Mouse (Mus musculus) liver, embryonic 11.5 days (tissue): Measurements from ENCODE around the gene Edaradd. TPM values are rescaled to one million over a fixed set of nuclear protein-coding genes. Genes with fewer than 3 reads are reported as not detected.
A peak's percentile ranks its signal among the peaks of the same experiment; 100 is the strongest.

Source experiments
- ATAC-seq: fragments of 200-750 bp; cut with Nextera tagmentation; replicated peaks from 2 replicates; pipeline ENCODE4 v1.8.0; 2017; ENCODE audit warnings: moderate number of reproducible peaks, mild to moderate bottlenecking, moderate TSS enrichment, moderate library complexity; ENCODE audit not compliant: low FRiP score
- DNase-seq: peaks from one replicate; pipeline ENCODE4 v3.0.0-alpha.2; 2017; ENCODE audit warnings: low spot score
- H3K27ac ChIP-seq: fragments of 300-500 bp; sonication (generic); 2 replicates; pipeline ENCODE4 v1.5.1; 2014; ENCODE audit warnings: mild to moderate bottlenecking, low read depth, low read length, control low read depth
- H3K27me3 ChIP-seq: fragments of 300-500 bp; sonication (generic); replicated peaks from 2 replicates; pipeline ENCODE4 v1.6.1; 2014; ENCODE audit warnings: low read length, mixed read lengths; ENCODE audit not compliant: control insufficient read depth, insufficient read depth
- H3K36me3 ChIP-seq: fragments of 300-500 bp; sonication (generic); 2 replicates; pipeline ENCODE4 v1.6.1; 2014; ENCODE audit warnings: mild to moderate bottlenecking, low read length, moderate library complexity, mixed read lengths; ENCODE audit not compliant: control insufficient read depth, insufficient read depth
- H3K4me1 ChIP-seq: fragments of 300-500 bp; sonication (generic); replicated peaks from 2 replicates; pipeline ENCODE4 v1.6.1; 2014; ENCODE audit warnings: low read length, mixed read lengths; ENCODE audit not compliant: control insufficient read depth, insufficient read depth
- H3K4me2 ChIP-seq: fragments of 300-500 bp; sonication (generic); 2 replicates; pipeline ENCODE4 v1.6.1; 2014; ENCODE audit warnings: mild to moderate bottlenecking, control low read depth, moderate library complexity
- H3K4me3 ChIP-seq: fragments of 300-500 bp; sonication (generic); 2 replicates; pipeline ENCODE4 v1.5.1; 2014; ENCODE audit warnings: low read depth, low read length, control low read depth
- H3K9ac ChIP-seq: fragments of 300-500 bp; sonication (generic); 2 replicates; pipeline ENCODE4 v1.6.1; 2014; ENCODE audit warnings: low read depth, low read length, control low read depth
- H3K9me3 ChIP-seq: fragments of 300-500 bp; sonication (generic); 2 replicates; pipeline ENCODE4 v1.6.1; 2016; ENCODE audit warnings: low read length, inconsistent platforms, mixed read lengths; ENCODE audit not compliant: control insufficient read depth
- WGBS: fragments of 180-500 bp; shearing (Covaris S2); extraction: QIAGEN DNeasy Blood & Tissue Kit; methylation state at CpG from one replicate; pipeline ENCODE4 v1.1.7; 2014; 5-methylcytosine and 5-hydroxymethylcytosine counted together
- polyA plus RNA-seq: library from polyadenylated mRNA; unstranded; fragments of >200 nt; fragmentation: Nextera tagmentation; extraction: Ambion mirVana; gene quantifications from 2 replicates; pipeline ENCODE4 v1.2.1, GENCODE M21; 2014

The Edaradd gene
- polyA plus RNA-seq, 1 experiment from 2014 or later = 0.34 TPM

- no peaks in the 10 kb centered on the region for H3K27me3 ChIP-seq
- WGBS = 54% methylated on average over 3 of the region's 3 CpGs
These were observed 38.8 kb upstream of the Edaradd start for GRCm38 (mm10) chr13:12559044-12559443.

GRCm38 (mm10) chr13:12554211-12554610 is 34.0 kb upstream of the Edaradd start:
- no peaks in the 10 kb centered on the region for H3K27me3 ChIP-seq
- no peak overlapping the region for H3K9ac ChIP-seq
- ATAC-seq (no peak), DNase-seq (no peak)
- no peak overlapping the region for H3K4me2 ChIP-seq
- no peaks in the 10 kb centered on the region for H3K4me1 ChIP-seq
- H3K9me3 ChIP-seq = no peaks in the 10 kb centered on the region
- H3K36me3 ChIP-seq = no peaks in the 10 kb centered on the region
- H3K4me3 ChIP-seq = no peak overlapping the region
- no peak overlapping the region for H3K27ac ChIP-seq
- 56% methylated on average over 4 of the region's 4 CpGs for WGBS

More at GRCm38 (mm10) chr13:12559044-12559443, 38.8 kb upstream of the Edaradd start:
- Histone ChIP-seq H3K9me3 (no peaks in the 10 kb centered on the region), H3K27ac (no peak overlapping the region), H3K4me2 (no peak overlapping the region), H3K4me1 (no peaks in the 10 kb centered on the region), H3K9ac (no peak overlapping the region), H3K36me3 (no peaks in the 10 kb centered on the region), H3K4me3 (no peak overlapping the region)
- no peak for ATAC-seq
- no peak for DNase-seq

GRCm38 (mm10) chr13:12543880-12544568 is 23.8 kb upstream of the Edaradd start:
- H3K4me1 ChIP-seq = no peaks in the 10 kb centered on the region
- no peak for DNase-seq
- H3K27me3 ChIP-seq = 0 out of 2 replicates have a peak, but pooled peaks cover 3% of the 10 kb centered on the region
- H3K27ac ChIP-seq = no peak overlapping the region
- H3K4me2 ChIP-seq = no peak overlapping the region
- no peaks in the 10 kb centered on the region for H3K36me3 ChIP-seq
- no peak overlapping the region for H3K4me3 ChIP-seq
- 0 out of 2 replicates have a peak, but pooled peaks have one; percentile 24 for ATAC-seq
- H3K9ac ChIP-seq = no peak overlapping the region
- no peaks in the 10 kb centered on the region for H3K9me3 ChIP-seq
- 73% methylated on average over 8 of the region's 8 CpGs for WGBS

- WGBS = 78% methylated on average over 5 of the region's 5 CpGs
- H3K4me2 ChIP-seq = no peak overlapping the region
- no peak overlapping the region for H3K9ac ChIP-seq
- H3K27ac ChIP-seq = no peak overlapping the region
- 0 out of 2 replicates have a peak, but pooled peaks cover 3% of the 10 kb centered on the region for H3K27me3 ChIP-seq
- no peaks in the 10 kb centered on the region for H3K4me1 ChIP-seq
- DNase-seq (no peak), ATAC-seq (no peak)
- H3K36me3 ChIP-seq = no peaks in the 10 kb centered on the region
- no peaks in the 10 kb centered on the region for H3K9me3 ChIP-seq
- no peak overlapping the region for H3K4me3 ChIP-seq
These were observed 23.0 kb upstream of the Edaradd start for GRCm38 (mm10) chr13:12543246-12543645.

- Histone ChIP-seq H3K9me3 (no peaks in the 10 kb centered on the region), H3K4me3 (no peak overlapping the region), H3K4me2 (peak overlapping the region; percentile 36; the same call in 1 of the 2 replicates), H3K27ac (no peak overlapping the region), H3K36me3 (no peaks in the 10 kb centered on the region), H3K27me3 (0 out of 2 replicates have a peak, but pooled peaks cover 3% of the 10 kb centered on the region), H3K9ac (no peak overlapping the region), H3K4me1 (no peaks in the 10 kb centered on the region)
- peak; percentile 81 for ATAC-seq
- peak; percentile 47 for DNase-seq
- WGBS = 11% methylated on average over 23 of the region's 23 CpGs
These were observed 22.1 kb upstream of the Edaradd start for GRCm38 (mm10) chr13:12542006-12542981.

GRCm38 (mm10) chr13:12540119-12540518 is 19.9 kb upstream of the Edaradd start:
- ATAC-seq (no peak), DNase-seq (no peak)
- Histone ChIP-seq H3K27me3 (0 out of 2 replicates have a peak, but pooled peaks cover 3% of the 10 kb centered on the region), H3K36me3 (no peaks in the 10 kb centered on the region), H3K9ac (no peak overlapping the region), H3K4me1 (no peaks in the 10 kb centered on the region), H3K27ac (no peak overlapping the region), H3K9me3 (no peaks in the 10 kb centered on the region), H3K4me2 (no peak overlapping the region), H3K4me3 (no peak overlapping the region)
- WGBS = 60% methylated on average over 13 of the region's 13 CpGs

- H3K4me2 ChIP-seq = no peak overlapping the region
- no peaks in the 10 kb centered on the region for H3K36me3 ChIP-seq
- H3K9ac ChIP-seq = no peak overlapping the region
- H3K27me3 ChIP-seq = 0 out of 2 replicates have a peak, but pooled peaks cover 3% of the 10 kb centered on the region
- DNase-seq = no peak
- H3K4me3 ChIP-seq = no peak overlapping the region
- no peaks in the 10 kb centered on the region for H3K9me3 ChIP-seq
- ATAC-seq = no peak
- H3K4me1 ChIP-seq = no peaks in the 10 kb centered on the region
- 48% methylated on average over 11 of the region's 11 CpGs for WGBS
- H3K27ac ChIP-seq = no peak overlapping the region
These were observed 19.5 kb upstream of the Edaradd start for GRCm38 (mm10) chr13:12539716-12540115.

- WGBS = 60% methylated on average over 6 of the region's 6 CpGs
- no peaks in the 10 kb centered on the region for H3K9me3 ChIP-seq
- no peak overlapping the region for H3K4me3 ChIP-seq
- H3K36me3 ChIP-seq = no peaks in the 10 kb centered on the region
- H3K4me2 ChIP-seq = no peak overlapping the region
- no peak overlapping the region for H3K9ac ChIP-seq
- no peak for DNase-seq
- H3K27ac ChIP-seq = no peak overlapping the region
- H3K4me1 ChIP-seq = no peaks in the 10 kb centered on the region
- H3K27me3 ChIP-seq = 0 out of 2 replicates have a peak, but pooled peaks cover 3% of the 10 kb centered on the region
- no peak for ATAC-seq
These were observed 17.7 kb upstream of the Edaradd start for GRCm38 (mm10) chr13:12537971-12538370.
